Mouse (Mus musculus) embryo, embryonic 11.5 days (tissue): ENCODE measurements at regions not wholly inside any gene's neighbourhood (a gene's known extent, or its start where the extent isn't known, plus 50 kb on each side); places are given as distances from the start of the nearest gene placed in this dataset.
A peak's percentile ranks its signal among the peaks of the same experiment; 100 is the strongest.

Experiments used
- DNase-seq: peaks from one replicate; pipeline ENCODE4 v3.0.0-alpha.2; 2012; ENCODE audit warnings: low read depth, low spot score

GRCm38 (mm10) chr3:70097813-70098212 is 90.4 kb downstream of the Otol1 start:
- DNase-seq = no peak

GRCm38 (mm10) chr3:70102091-70102490 is 94.7 kb downstream of the Otol1 start:
- DNase-seq = no peak

GRCm38 (mm10) chr3:70102593-70103213 is 95.3 kb downstream of the Otol1 start:
- peak; percentile 11 for DNase-seq

GRCm38 (mm10) chr3:70103983-70104827 is 96.8 kb downstream of the Otol1 start:
- DNase-seq = peak; percentile 76

- DNase-seq = peak; percentile 67
Observed at GRCm38 (mm10) chr3:70104828-70105399, 97.5 kb downstream of the Otol1 start.

- DNase-seq = no peak
Observed at GRCm38 (mm10) chr3:70105561-70105960, 98.1 kb downstream of the Otol1 start.

- no peak for DNase-seq
Observed at GRCm38 (mm10) chr3:70106141-70106540, 98.7 kb downstream of the Otol1 start.

GRCm38 (mm10) chr3:70126212-70126611 is 118.8 kb downstream of the Otol1 start:
- no peak for DNase-seq

- DNase-seq = no peak
Observed at GRCm38 (mm10) chr3:70130241-70131029, 123.0 kb downstream of the Otol1 start.

GRCm38 (mm10) chr3:70134963-70135362 is 127.5 kb downstream of the Otol1 start:
- peak; percentile 11 for DNase-seq

- no peak for DNase-seq
Observed at GRCm38 (mm10) chr3:70138488-70138887, 131.1 kb downstream of the Otol1 start.

- no peak for DNase-seq
Observed at GRCm38 (mm10) chr3:70138926-70139325, 131.5 kb downstream of the Otol1 start.

GRCm38 (mm10) chr3:70145728-70146127 is 138.3 kb downstream of the Otol1 start:
- DNase-seq = no peak

- DNase-seq = no peak
Observed at GRCm38 (mm10) chr3:70151156-70151555, 143.7 kb downstream of the Otol1 start.

- DNase-seq = no peak
Observed at GRCm38 (mm10) chr3:70160043-70160442, 152.6 kb downstream of the Otol1 start.

- DNase-seq = no peak
Observed at GRCm38 (mm10) chr3:70171667-70172066, 164.3 kb downstream of the Otol1 start.

- DNase-seq = no peak
Observed at GRCm38 (mm10) chr3:70176391-70176790, 169.0 kb downstream of the Otol1 start.

GRCm38 (mm10) chr3:70181611-70182010 is 174.2 kb downstream of the Otol1 start:
- no peak for DNase-seq

- no peak for DNase-seq
Observed at GRCm38 (mm10) chr3:70190741-70191140, 183.3 kb downstream of the Otol1 start.

- DNase-seq = no peak
Observed at GRCm38 (mm10) chr3:70196671-70197070, 189.3 kb downstream of the Otol1 start.

GRCm38 (mm10) chr3:70198890-70199289 is 191.5 kb downstream of the Otol1 start:
- no peak for DNase-seq
